Mouse (Mus musculus) kidney, embryonic 14.5 days (tissue): ENCODE measurements around the gene Abcb7. TPM values are rescaled to one million over a fixed set of nuclear protein-coding genes. Genes with fewer than 3 reads are reported as not detected.
A peak's percentile ranks its signal among the peaks of the same experiment; 100 is the strongest.

Source experiments
- ATAC-seq: fragments of 200-750 bp; cut with Nextera tagmentation; 2 replicates; pipeline ENCODE4 v1.8.0; 2017; ENCODE audit warnings: moderate number of reproducible peaks, mild to moderate bottlenecking, moderate TSS enrichment, moderate library complexity; ENCODE audit not compliant: low FRiP score, low TSS enrichment
- H3K27ac ChIP-seq: fragments of 300-500 bp; sonication (generic); 2 replicates; pipeline ENCODE4 v1.5.1; 2014; ENCODE audit warnings: low read depth, mild to moderate bottlenecking, low read length, moderate library complexity, mixed read lengths
- H3K27me3 ChIP-seq: fragments of 300-500 bp; sonication (generic); 2 replicates; pipeline ENCODE4 v1.6.1; 2014; ENCODE audit warnings: mild to moderate bottlenecking, low read length; ENCODE audit not compliant: control insufficient read depth, insufficient read depth
- H3K36me3 ChIP-seq: fragments of 300-500 bp; sonication (generic); 2 replicates; pipeline ENCODE4 v1.6.1; 2014; ENCODE audit warnings: low read length, mixed read lengths; ENCODE audit not compliant: control insufficient read depth, insufficient read depth
- H3K4me1 ChIP-seq: fragments of 300-500 bp; sonication (generic); 2 replicates; pipeline ENCODE4 v1.6.1; 2014; ENCODE audit warnings: low read length, mixed read lengths; ENCODE audit not compliant: control insufficient read depth, insufficient read depth
- H3K4me2 ChIP-seq: fragments of 300-500 bp; sonication (generic); replicated peaks from 2 replicates; pipeline ENCODE4 v1.6.1; 2014; ENCODE audit warnings: low read depth, mild to moderate bottlenecking, low read length
- H3K4me3 ChIP-seq: fragments of 300-500 bp; sonication (generic); 2 replicates; pipeline ENCODE4 v1.5.1; 2014; ENCODE audit warnings: mild to moderate bottlenecking, low read length
- H3K9ac ChIP-seq: fragments of 300-500 bp; sonication (generic); 2 replicates; pipeline ENCODE4 v1.6.1; 2014; ENCODE audit warnings: low read depth, mild to moderate bottlenecking, low read length, moderate library complexity
- H3K9me3 ChIP-seq: fragments of 300-500 bp; sonication (generic); 2 replicates; pipeline ENCODE4 v1.6.1; 2016; ENCODE audit warnings: low read length; ENCODE audit not compliant: control insufficient read depth
- WGBS: fragments of 180-500 bp; shearing (Covaris S2); extraction: QIAGEN DNeasy Blood & Tissue Kit; methylation state at CpG from one replicate; pipeline ENCODE4 v1.1.7; 2014; 5-methylcytosine and 5-hydroxymethylcytosine counted together
- polyA plus RNA-seq: library from polyadenylated mRNA; unstranded; fragments of >200 nt; fragmentation: Nextera tagmentation; extraction: Ambion mirVana; gene quantifications from 2 replicates; pipeline ENCODE4 v1.2.1, GENCODE M21; 2014

Abcb7 gene
- 7.6 and 12.8 TPM in 2 replicates for polyA plus RNA-seq

- Histone ChIP-seq H3K4me1 (no peaks in the 10 kb centered on the region), H3K27ac (peak within 1 kb of the TSS; percentile 91), H3K9ac (peak within 1 kb of the TSS; percentile 78), H3K9me3 (no peaks in the 10 kb centered on the region), H3K4me2 (peak within 1 kb of the TSS; percentile 41), H3K4me3 (peak within 1 kb of the TSS; percentile 65), H3K36me3 (no peaks in the 10 kb centered on the region), H3K27me3 (no peaks in the 10 kb centered on the region; the same call in 1 of the 2 replicates)
- ATAC-seq: peak; percentile 97
- WGBS: 26% methylated on average over 58 of the region's 58 CpGs
Observed at GRCm38 (mm10) chrX:104413183-104413983, at the start of gene Abcb7. Gene Abcb7, minus strand, starts transcription at chrX:104413856.

- H3K4me1 ChIP-seq: no peaks in the 10 kb centered on the region
- 56% methylated on average over 2 of the region's 2 CpGs for WGBS
- no peak overlapping the region for H3K27ac ChIP-seq
- no peaks in the 10 kb centered on the region for H3K9me3 ChIP-seq
- H3K4me3 ChIP-seq: no peak overlapping the region
- H3K36me3 ChIP-seq: no peaks in the 10 kb centered on the region
- ATAC-seq: no peak
- no peak overlapping the region for H3K9ac ChIP-seq
- H3K4me2 ChIP-seq: no peak overlapping the region
- no peaks in the 10 kb centered on the region for H3K27me3 ChIP-seq
Observed at GRCm38 (mm10) chrX:104461755-104462154, 48.1 kb upstream of the Abcb7 start.

GRCm38 (mm10) chrX:104452433-104452832, 38.8 kb upstream of the Abcb7 start:
- Histone ChIP-seq H3K9me3 (no peaks in the 10 kb centered on the region), H3K4me1 (no peaks in the 10 kb centered on the region), H3K27ac (no peak overlapping the region), H3K27me3 (no peaks in the 10 kb centered on the region), H3K36me3 (no peaks in the 10 kb centered on the region), H3K9ac (no peak overlapping the region), H3K4me3 (no peak overlapping the region), H3K4me2 (no peak overlapping the region)
- 80% methylated on average over 1 of the region's 1 CpGs for WGBS
- ATAC-seq: no peak

DNA sequence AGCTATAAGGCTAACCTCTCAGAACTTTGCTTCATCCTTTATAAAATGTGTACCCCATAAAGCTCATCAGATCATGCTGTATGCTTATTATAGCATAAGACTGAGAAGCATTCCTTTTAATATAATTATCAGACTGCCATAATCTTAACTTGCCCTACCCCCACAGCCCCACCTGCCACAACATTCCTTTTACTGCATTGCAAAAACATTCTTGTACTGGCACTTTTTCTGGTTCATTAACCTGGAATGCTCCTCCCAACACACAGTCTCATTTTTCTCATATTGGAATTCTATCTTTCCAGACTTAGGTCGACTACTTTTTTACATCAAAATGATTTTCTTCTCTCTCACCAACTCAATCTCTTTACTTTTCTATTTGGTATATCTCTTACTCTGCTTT, 19.8 kb upstream of the Abcb7 start:
- no peaks in the 10 kb centered on the region for H3K4me1 ChIP-seq
- H3K27me3 ChIP-seq: no peaks in the 10 kb centered on the region
- H3K9me3 ChIP-seq: no peaks in the 10 kb centered on the region
- no peak for ATAC-seq
- 25% methylated on average over 1 of the region's 1 CpGs for WGBS
- H3K9ac ChIP-seq: no peak overlapping the region
- H3K27ac ChIP-seq: no peak overlapping the region
- no peak overlapping the region for H3K4me3 ChIP-seq
- H3K4me2 ChIP-seq: no peak overlapping the region
- H3K36me3 ChIP-seq: no peaks in the 10 kb centered on the region

DNA sequence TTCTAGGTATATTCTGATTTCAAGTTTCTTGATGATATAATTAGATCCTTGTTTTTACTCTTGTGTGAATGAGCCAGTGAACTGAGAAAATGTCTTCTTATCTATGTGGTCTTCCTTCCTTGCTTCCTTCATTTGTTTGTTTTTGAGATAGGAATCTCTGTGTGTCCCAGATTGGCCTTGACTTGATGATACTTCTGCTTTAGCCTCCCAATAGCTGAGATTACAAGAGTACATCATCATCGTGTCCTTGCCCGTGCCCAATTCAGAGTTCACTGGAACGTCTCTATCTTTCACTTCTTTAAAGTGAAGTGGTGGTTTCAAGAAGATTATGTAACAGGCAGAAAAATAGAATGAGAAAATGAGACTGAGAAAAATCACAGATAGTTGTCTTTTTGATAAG, 14.5 kb upstream of the Abcb7 start:
- no peak overlapping the region for H3K4me3 ChIP-seq
- ATAC-seq: no peak
- no peaks in the 10 kb centered on the region for H3K27me3 ChIP-seq
- no peaks in the 10 kb centered on the region for H3K9me3 ChIP-seq
- H3K4me1 ChIP-seq: no peaks in the 10 kb centered on the region
- no peak overlapping the region for H3K4me2 ChIP-seq
- no peaks in the 10 kb centered on the region for H3K36me3 ChIP-seq
- WGBS: 81% methylated on average over 3 of the region's 3 CpGs
- H3K9ac ChIP-seq: no peak overlapping the region
- H3K27ac ChIP-seq: no peak overlapping the region

DNA sequence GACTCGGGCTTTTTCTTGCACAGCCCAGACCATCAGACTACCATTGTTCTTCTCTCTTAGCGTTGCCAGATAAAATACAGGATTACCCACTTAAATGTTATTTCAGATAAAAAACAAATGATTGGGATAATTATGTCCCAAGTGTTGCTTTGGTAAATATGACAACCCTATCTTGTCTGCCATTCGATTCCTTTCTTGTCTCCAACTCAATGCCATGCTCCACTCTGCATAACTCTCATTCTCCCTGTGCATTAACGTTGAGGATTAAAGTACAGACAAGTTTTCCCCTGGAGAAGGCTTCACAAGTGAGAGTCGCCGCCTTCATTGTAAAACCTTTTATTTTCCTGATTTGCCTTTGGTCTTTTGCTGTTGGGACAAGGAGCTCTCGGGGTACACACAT, 339 bp upstream of the Abcb7 start:
- no peaks in the 10 kb centered on the region for H3K36me3 ChIP-seq
- peak overlapping the region; percentile 65 for H3K4me3 ChIP-seq
- no peaks in the 10 kb centered on the region; the same call in 1 of the 2 replicates for H3K27me3 ChIP-seq
- no peaks in the 10 kb centered on the region for H3K9me3 ChIP-seq
- 47% methylated on average over 7 of the region's 7 CpGs for WGBS
- H3K27ac ChIP-seq: peak overlapping the region; percentile 91; the same call in 1 of the 2 replicates
- no peak for ATAC-seq
- peak overlapping the region; percentile 78; the same call in 1 of the 2 replicates for H3K9ac ChIP-seq
- peak overlapping the region; percentile 38 for H3K4me2 ChIP-seq
- H3K4me1 ChIP-seq: no peaks in the 10 kb centered on the region

GRCm38 (mm10) chrX:104408137-104408536, 5.5 kb downstream of the Abcb7 start:
- Histone ChIP-seq H3K36me3 (no peaks in the 10 kb centered on the region), H3K27ac (no peak overlapping the region), H3K9me3 (no peaks in the 10 kb centered on the region), H3K4me3 (no peak overlapping the region), H3K27me3 (no peaks in the 10 kb centered on the region; the same call in 1 of the 2 replicates), H3K4me1 (no peaks in the 10 kb centered on the region), H3K4me2 (no peak overlapping the region), H3K9ac (no peak overlapping the region)
- ATAC-seq: no peak

- Histone ChIP-seq H3K36me3 (no peaks in the 10 kb centered on the region), H3K4me1 (no peaks in the 10 kb centered on the region), H3K9me3 (no peaks in the 10 kb centered on the region), H3K9ac (no peak overlapping the region), H3K27ac (no peak overlapping the region), H3K4me2 (no peak overlapping the region), H3K27me3 (no peaks in the 10 kb centered on the region; the same call in 1 of the 2 replicates), H3K4me3 (no peak overlapping the region)
- 59% methylated on average over 5 of the region's 5 CpGs for WGBS
- no peak for ATAC-seq
Observed at GRCm38 (mm10) chrX:104402463-104402862, 11.2 kb downstream of the Abcb7 start.

GRCm38 (mm10) chrX:104401134-104401533, 12.5 kb downstream of the Abcb7 start:
- WGBS: 100% methylated on average over 1 of the region's 1 CpGs
- Histone ChIP-seq H3K36me3 (no peaks in the 10 kb centered on the region), H3K27me3 (no peaks in the 10 kb centered on the region; the same call in 1 of the 2 replicates), H3K9me3 (no peaks in the 10 kb centered on the region), H3K4me2 (no peak overlapping the region), H3K27ac (no peak overlapping the region), H3K4me1 (no peaks in the 10 kb centered on the region), H3K9ac (no peak overlapping the region), H3K4me3 (no peak overlapping the region)
- ATAC-seq: no peak
